Mouse (Mus musculus): ENCODE measurements around the gene Tmprss7.

The Tmprss7 gene

GRCm38 (mm10) chr16:45685295-45685694, 8.2 kb downstream of the Tmprss7 start:
- 30% methylated on average over 3 of the region's 3 CpGs for WGBS

- 11% methylated on average over 8 of the region's 8 CpGs for WGBS
Measured at GRCm38 (mm10) chr16:45684815-45685214, 8.6 kb downstream of the Tmprss7 start.

GRCm38 (mm10) chr16:45676462-45676861, 17.0 kb downstream of the Tmprss7 start:
- 9% methylated on average over 1 of the region's 1 CpGs for WGBS

GRCm38 (mm10) chr16:45670005-45670404, 23.5 kb downstream of the Tmprss7 start:
- 48% methylated on average over 4 of the region's 4 CpGs for WGBS

- WGBS, result 79% methylated on average over 3 of the region's 3 CpGs
Measured at GRCm38 (mm10) chr16:45668178-45668577, 25.3 kb downstream of the Tmprss7 start.

GRCm38 (mm10) chr16:45666136-45666535, 27.3 kb downstream of the Tmprss7 start:
- 79% methylated on average over 2 of the region's 2 CpGs for WGBS

- WGBS, result 42% methylated on average over 4 of the region's 4 CpGs
Measured at GRCm38 (mm10) chr16:45659596-45659995, 33.9 kb downstream of the Tmprss7 start.

GRCm38 (mm10) chr16:45658248-45658647, 35.2 kb downstream of the Tmprss7 start:
- 91% methylated on average over 1 of the region's 1 CpGs for WGBS

- WGBS, result 89% methylated on average over 12 of the region's 12 CpGs
Measured at GRCm38 (mm10) chr16:45657574-45658159, 35.8 kb downstream of the Tmprss7 start.

- 81% methylated on average over 9 of the region's 9 CpGs for WGBS
Measured at GRCm38 (mm10) chr16:45654465-45654864, 39.0 kb downstream of the Tmprss7 start.

- WGBS, result 31% methylated on average over 20 of the region's 20 CpGs
Measured at GRCm38 (mm10) chr16:45653934-45654332, 39.5 kb downstream of the Tmprss7 start, which contains the start of gene BC016579. TSS of gene BC016579 (minus strand) at chr16:45654068.

GRCm38 (mm10) chr16:45653009-45653933, 40.2 kb downstream of the Tmprss7 start:
- 52% methylated on average over 17 of the region's 17 CpGs for WGBS

- WGBS, result 73% methylated on average over 2 of the region's 2 CpGs
Measured at GRCm38 (mm10) chr16:45651497-45651896, 42.0 kb downstream of the Tmprss7 start.

GRCm38 (mm10) chr16:45644380-45644779, 49.1 kb downstream of the Tmprss7 start:
- 71% methylated on average over 6 of the region's 6 CpGs for WGBS

GRCm38 (mm10) chr16:45643944-45644343, 49.5 kb downstream of the Tmprss7 start:
- 86% methylated on average over 3 of the region's 3 CpGs for WGBS

GRCm38 (mm10) chr16:45641301-45641700, 52.2 kb downstream of the Tmprss7 start:
- WGBS, result 63% methylated on average over 3 of the region's 3 CpGs

- 76% methylated on average over 10 of the region's 10 CpGs for WGBS
Measured at GRCm38 (mm10) chr16:45640070-45640762, 53.2 kb downstream of the Tmprss7 start.

GRCm38 (mm10) chr16:45635826-45636225, 57.6 kb downstream of the Tmprss7 start:
- WGBS, result 53% methylated on average over 2 of the region's 2 CpGs

- WGBS, result 93% methylated on average over 4 of the region's 4 CpGs
Measured at GRCm38 (mm10) chr16:45632420-45632819, 61.0 kb downstream of the Tmprss7 start.

- 63% methylated on average over 5 of the region's 5 CpGs for WGBS
Measured at GRCm38 (mm10) chr16:45630347-45630960, 63.0 kb downstream of the Tmprss7 start.

GRCm38 (mm10) chr16:45629497-45630105, 63.9 kb downstream of the Tmprss7 start:
- 77% methylated on average over 8 of the region's 8 CpGs for WGBS

Measured in cerebral cortex, adult 2 months (tissue).